Mouse (Mus musculus) brain, adult 2 months (tissue): ENCODE data around the gene Rab4b.

Source experiments
- DNase-seq: peaks from one replicate; pipeline ENCODE4 v3.0.0; 2011; ENCODE audit warnings: low read depth, low spot score

Gene Rab4b

DNA sequence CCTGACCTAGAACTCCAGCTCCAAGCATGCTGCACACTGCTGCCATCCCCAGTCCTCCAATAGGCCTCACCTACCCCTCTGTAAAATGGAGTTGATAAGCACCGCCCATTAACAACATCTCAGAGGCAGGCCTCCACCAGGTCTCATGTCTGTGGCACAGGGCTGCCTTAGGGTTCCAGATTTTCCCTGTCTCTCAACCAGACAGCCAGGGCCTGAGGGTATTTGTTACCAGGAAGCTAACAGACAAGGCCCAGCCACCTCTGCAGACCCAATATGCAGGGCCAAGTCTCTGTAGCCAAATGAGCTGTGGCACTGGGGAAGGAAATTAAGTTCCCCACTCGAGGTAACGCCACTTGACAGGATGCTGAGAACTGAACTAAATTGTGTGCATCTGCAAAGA is 17.8 kb downstream of the Rab4b start:
- no peak for DNase-seq

- DNase-seq = peak; percentile 96
Observed at GRCm38 (mm10) chr7:27159882-27160281, 18.8 kb downstream of the Rab4b start.

DNA sequence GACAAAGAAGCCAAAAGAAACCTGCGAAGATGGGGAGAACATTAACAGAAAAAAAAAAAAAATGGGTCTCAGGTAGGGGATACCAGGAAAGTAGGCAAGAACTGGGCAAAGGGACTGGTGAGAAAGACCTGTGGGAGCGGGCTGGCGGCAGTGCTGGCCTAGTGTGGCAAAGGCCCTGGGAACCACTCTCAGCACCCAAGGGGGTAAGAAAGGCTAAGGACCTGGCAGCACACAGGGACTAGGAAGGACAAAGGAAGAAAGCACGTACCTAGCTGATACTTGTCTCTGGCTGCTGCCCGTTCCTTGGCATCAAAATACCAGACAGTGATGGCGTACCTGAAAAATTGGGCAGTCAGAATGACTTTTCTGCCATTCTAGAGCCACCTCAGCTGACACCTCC is 19.4 kb downstream of the Rab4b start:
- no peak for DNase-seq

- DNase-seq = no peak
Observed at GRCm38 (mm10) chr7:27158171-27158570, 20.5 kb downstream of the Rab4b start.

DNA sequence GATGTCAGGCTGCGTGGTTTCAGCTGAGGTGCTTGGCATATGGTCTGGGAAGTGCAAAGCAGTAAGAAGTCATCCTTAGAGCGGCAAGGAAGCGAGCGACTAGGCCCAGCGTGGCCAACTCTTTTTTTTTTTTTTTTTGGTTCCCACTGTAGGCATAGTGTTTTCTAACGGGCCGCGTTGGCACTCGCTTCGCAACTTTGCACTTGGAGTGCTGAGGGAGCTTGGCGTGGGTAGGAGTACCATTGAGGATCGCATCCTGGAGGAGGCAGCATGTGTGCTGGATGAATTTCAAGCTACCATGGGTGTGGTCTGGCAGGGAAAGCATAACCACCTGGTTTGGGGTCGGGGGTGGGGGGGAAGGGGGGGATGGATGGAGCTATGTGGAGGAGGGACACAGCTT is 22.7 kb downstream of the Rab4b start:
- DNase-seq = peak; percentile 84

GRCm38 (mm10) chr7:27153205-27153764 is 25.4 kb downstream of the Rab4b start, which contains the start of gene Cyp2t4:
Cyp2t4 (plus strand) TSS chr7:27153714.
- DNase-seq = peak; percentile 36

- no peak for DNase-seq
Observed at GRCm38 (mm10) chr7:27136410-27136996, 42.2 kb downstream of the Rab4b start.

DNA sequence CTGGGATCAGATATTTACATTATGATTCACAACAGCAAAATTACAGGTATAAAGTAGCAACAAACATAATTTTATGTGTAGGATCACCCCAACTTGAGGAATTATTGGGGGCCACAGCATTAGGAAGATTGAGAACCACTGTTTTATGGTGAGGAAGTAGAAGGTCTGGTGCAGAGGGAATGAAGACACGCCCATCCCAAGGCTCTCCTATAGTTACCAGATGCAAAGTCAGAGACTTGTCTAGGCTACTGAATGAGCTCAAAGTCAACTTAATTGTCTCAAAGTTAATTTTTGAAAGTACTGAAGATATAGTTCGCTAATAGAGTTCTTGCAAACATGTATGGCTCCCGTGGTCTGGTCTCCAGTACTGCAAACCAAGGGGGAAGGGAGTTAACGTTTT is 44.9 kb downstream of the Rab4b start:
- no peak for DNase-seq

DNA sequence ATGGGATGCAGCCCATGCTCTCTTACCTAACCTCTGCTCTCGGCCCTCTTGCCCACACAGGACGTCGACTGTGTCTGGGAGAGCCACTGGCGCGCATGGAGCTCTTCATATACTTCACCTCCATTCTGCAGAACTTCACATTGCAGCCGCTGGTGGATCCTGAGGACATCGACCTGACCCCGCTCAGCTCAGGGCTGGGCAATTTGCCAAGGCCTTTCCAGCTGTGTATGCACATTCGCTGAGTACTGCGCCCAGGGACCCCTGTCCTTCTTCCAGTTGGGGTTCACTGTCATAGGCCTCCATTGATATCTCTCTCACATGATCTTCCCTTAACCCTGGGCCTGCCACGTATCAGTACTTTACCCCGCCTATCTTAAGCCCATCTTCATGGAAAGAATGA is 45.5 kb downstream of the Rab4b start:
- DNase-seq = no peak

- peak; percentile 81 for DNase-seq
Observed at GRCm38 (mm10) chr7:27132588-27132987, 46.1 kb downstream of the Rab4b start.

DNA sequence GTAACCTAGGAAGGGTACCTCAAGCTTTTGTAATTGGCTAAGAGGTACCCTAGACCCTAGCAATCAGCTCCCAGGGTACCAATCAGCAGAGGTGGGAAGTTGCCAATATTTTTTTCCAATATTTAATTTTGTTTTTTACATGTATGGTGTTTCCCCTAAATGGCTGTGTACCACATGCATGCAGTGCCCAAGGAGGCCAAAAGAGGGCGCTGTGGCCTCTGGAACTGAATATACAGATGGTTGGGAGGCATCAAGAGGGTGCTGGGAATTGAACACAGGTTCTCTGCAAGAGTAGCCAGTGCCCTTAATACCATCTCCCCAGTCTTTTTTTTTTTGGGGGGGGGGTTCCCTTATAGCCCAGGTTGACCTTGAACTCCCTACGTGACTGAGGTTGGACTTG is 47.3 kb downstream of the Rab4b start:
- DNase-seq = no peak

- no peak for DNase-seq
Observed at GRCm38 (mm10) chr7:27130521-27131370, 48.0 kb downstream of the Rab4b start.

DNA sequence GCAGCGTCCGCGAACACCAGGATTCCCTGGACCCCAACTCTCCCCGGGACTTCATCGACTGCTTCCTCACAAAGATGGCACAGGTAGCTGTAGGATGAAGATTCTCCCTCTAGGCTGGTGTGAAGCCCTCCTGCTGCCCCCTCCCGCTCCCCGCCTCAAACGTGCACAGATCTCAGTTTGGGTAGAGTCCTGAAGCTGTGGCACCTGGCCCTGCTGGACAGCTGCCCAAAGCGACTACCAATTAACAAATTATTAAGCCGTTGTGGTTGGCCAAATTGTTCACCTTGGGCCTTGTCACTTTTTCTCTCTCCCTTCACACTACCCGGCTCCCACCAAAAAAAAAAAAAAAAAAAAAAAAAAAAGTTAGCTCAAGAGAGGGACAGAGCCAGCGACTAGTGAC is 48.9 kb downstream of the Rab4b start:
- DNase-seq = no peak

DNA sequence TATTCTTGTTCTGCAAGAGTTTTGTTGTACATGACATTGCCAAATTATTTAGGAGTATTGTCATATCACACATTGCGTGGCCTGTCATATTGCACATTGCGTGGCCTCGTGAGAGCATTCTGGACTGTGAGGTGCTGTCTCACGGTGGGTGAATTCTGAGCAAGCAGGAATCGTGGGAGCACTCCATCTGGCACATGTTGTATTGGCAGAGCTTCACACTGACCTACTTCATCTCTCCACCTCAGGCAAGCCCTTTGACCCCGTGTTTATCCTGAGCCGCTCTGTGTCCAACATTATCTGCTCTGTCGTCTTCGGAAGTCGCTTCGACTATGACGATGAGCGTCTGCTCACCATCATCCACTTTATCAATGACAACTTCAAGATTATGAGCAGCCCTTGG is 49.8 kb downstream of the Rab4b start:
- DNase-seq = no peak

GRCm38 (mm10) chr7:27128162-27128561 is 50.5 kb downstream of the Rab4b start:
- DNase-seq = peak; percentile 58

- DNase-seq = no peak
Observed at GRCm38 (mm10) chr7:27124969-27125368, 53.7 kb downstream of the Rab4b start.

GRCm38 (mm10) chr7:27124305-27124832 is 54.3 kb downstream of the Rab4b start:
- no peak for DNase-seq

GRCm38 (mm10) chr7:27119676-27120075 is 59.0 kb downstream of the Rab4b start, which contains the start of gene Cyp2f2:
Cyp2f2 (plus strand) TSS chr7:27119909.
- DNase-seq = no peak
